Mouse (Mus musculus): ENCODE measurements around the gene Ropn1l.

DNA sequence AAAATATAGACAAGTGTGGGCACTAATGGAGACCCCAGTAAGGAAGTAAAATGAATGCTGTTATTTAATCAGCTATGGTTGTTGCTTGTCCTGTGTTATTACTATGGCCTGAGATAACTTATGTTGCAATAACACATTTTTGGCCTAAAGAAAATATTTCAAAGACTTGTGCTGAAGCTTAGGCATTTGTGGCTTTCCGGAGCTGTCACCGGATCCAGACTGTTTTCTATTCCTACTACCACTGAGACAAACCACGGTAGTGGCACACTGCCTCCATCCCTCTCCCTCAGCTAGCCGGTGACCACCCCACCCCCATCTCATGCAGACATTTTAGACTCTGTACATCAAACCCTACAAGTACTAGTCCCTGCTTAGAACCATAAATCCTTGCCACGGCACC lies 15.3 kb upstream of the Ropn1l start:
- no peak for TF ChIP-seq POLR2A (IDR thresholded peaks at IDR 0.05; ENCODE audit: control insufficient read depth, low read depth, low read length)
- no peak for TF ChIP-seq CTCF (IDR thresholded peaks at IDR 0.05; ENCODE audit: control insufficient read depth, insufficient read depth, insufficient replicate concordance, low read depth, low read length)
